Mouse (Mus musculus) midbrain, embryonic 11.5 days (tissue): ENCODE data around the gene Fam83f. TPM values are rescaled to one million over a fixed set of nuclear protein-coding genes. Genes with fewer than 3 reads are reported as not detected.

ENCODE experiments used
- ATAC-seq: fragments of 200-750 bp; cut with Nextera tagmentation; 2 replicates; pipeline ENCODE4 v1.8.0; 2017; ENCODE audit warnings: moderate TSS enrichment, moderate library complexity; ENCODE audit not compliant: low FRiP score
- DNase-seq: peaks from one replicate; pipeline ENCODE4 v3.0.0; 2015; ENCODE audit warnings: low spot score; ENCODE audit errors: missing footprints
- H3K27ac ChIP-seq: fragments of 300-500 bp; sonication (generic); 2 replicates; pipeline ENCODE4 v1.5.1; 2014; ENCODE audit warnings: low read depth, low read length
- H3K27me3 ChIP-seq: fragments of 300-500 bp; sonication (generic); 2 replicates; pipeline ENCODE4 v1.6.1; 2014; ENCODE audit warnings: mild to moderate bottlenecking, low read length, moderate library complexity, mixed read lengths; ENCODE audit not compliant: control insufficient read depth, insufficient read depth
- H3K36me3 ChIP-seq: fragments of 300-500 bp; sonication (generic); 2 replicates; pipeline ENCODE4 v1.6.1; 2014; ENCODE audit warnings: mild to moderate bottlenecking, low read length, moderate library complexity, mixed read lengths; ENCODE audit not compliant: control insufficient read depth, insufficient read depth
- H3K4me1 ChIP-seq: fragments of 300-500 bp; sonication (generic); 2 replicates; pipeline ENCODE4 v1.6.1; 2014; ENCODE audit warnings: low read length; ENCODE audit not compliant: control insufficient read depth, insufficient read depth
- H3K4me2 ChIP-seq: fragments of 300-500 bp; sonication (generic); 2 replicates; pipeline ENCODE4 v1.6.1; 2014; ENCODE audit warnings: mild to moderate bottlenecking, moderate library complexity
- H3K4me3 ChIP-seq: fragments of 300-500 bp; sonication (generic); 2 replicates; pipeline ENCODE4 v1.5.1; 2014; ENCODE audit warnings: low read depth, low read length
- H3K9ac ChIP-seq: fragments of 300-500 bp; sonication (generic); 2 replicates; pipeline ENCODE4 v1.6.1; 2014; ENCODE audit warnings: low read length
- H3K9me3 ChIP-seq: fragments of 300-500 bp; sonication (generic); 2 replicates; pipeline ENCODE4 v1.6.1; 2016; ENCODE audit warnings: low read length; ENCODE audit not compliant: control insufficient read depth
- WGBS: fragments of 180-500 bp; shearing (Covaris S2); extraction: QIAGEN DNeasy Blood & Tissue Kit; methylation state at CpG from one replicate; pipeline ENCODE4 v1.1.7; 2014; 5-methylcytosine and 5-hydroxymethylcytosine counted together
- polyA plus RNA-seq: library from polyadenylated mRNA; unstranded; fragments of >200 nt; fragmentation: Nextera tagmentation; extraction: Ambion mirVana; gene quantifications from 2 replicates; pipeline ENCODE4 v1.2.1, GENCODE M21; 2014

Gene Fam83f
- polyA plus RNA-seq, 1 experiment from 2014 or later = 0.16 TPM

- Histone ChIP-seq H3K9ac (no peak overlapping the region), H3K36me3 (no peaks in the 10 kb centered on the region), H3K27me3 (no peaks in the 10 kb centered on the region), H3K4me1 (peaks cover 17% of the 10 kb centered on the region), H3K27ac (no peak overlapping the region), H3K4me2 (no peak overlapping the region), H3K4me3 (no peak overlapping the region), H3K9me3 (no peaks in the 10 kb centered on the region)
- WGBS = 78% methylated on average over 4 of the region's 4 CpGs
- ATAC-seq (no peak), DNase-seq (no peak)
Measured at GRCm38 (mm10) chr15:80681466-80681881, 9.8 kb downstream of the Fam83f start.

- Histone ChIP-seq H3K27ac (no peak overlapping the region), H3K4me1 (peaks cover 17% of the 10 kb centered on the region), H3K9me3 (no peaks in the 10 kb centered on the region), H3K27me3 (no peaks in the 10 kb centered on the region), H3K9ac (no peak overlapping the region), H3K4me2 (no peak overlapping the region), H3K4me3 (no peak overlapping the region), H3K36me3 (no peaks in the 10 kb centered on the region)
- DNase-seq = peak; percentile 35
- ATAC-seq = no peak
- WGBS = 86% methylated on average over 8 of the region's 8 CpGs
Measured at GRCm38 (mm10) chr15:80682343-80682742, 10.7 kb downstream of the Fam83f start.

- H3K36me3 ChIP-seq = no peaks in the 10 kb centered on the region
- DNase-seq (peak; percentile 66), ATAC-seq (no peak)
- WGBS = 91% methylated on average over 6 of the region's 6 CpGs
- H3K9ac ChIP-seq = no peak overlapping the region
- peaks cover 17% of the 10 kb centered on the region for H3K4me1 ChIP-seq
- H3K4me3 ChIP-seq = no peak overlapping the region
- H3K4me2 ChIP-seq = no peak overlapping the region
- H3K9me3 ChIP-seq = no peaks in the 10 kb centered on the region
- no peak overlapping the region for H3K27ac ChIP-seq
- H3K27me3 ChIP-seq = no peaks in the 10 kb centered on the region
Measured at GRCm38 (mm10) chr15:80683151-80683550, 11.5 kb downstream of the Fam83f start.

DNA sequence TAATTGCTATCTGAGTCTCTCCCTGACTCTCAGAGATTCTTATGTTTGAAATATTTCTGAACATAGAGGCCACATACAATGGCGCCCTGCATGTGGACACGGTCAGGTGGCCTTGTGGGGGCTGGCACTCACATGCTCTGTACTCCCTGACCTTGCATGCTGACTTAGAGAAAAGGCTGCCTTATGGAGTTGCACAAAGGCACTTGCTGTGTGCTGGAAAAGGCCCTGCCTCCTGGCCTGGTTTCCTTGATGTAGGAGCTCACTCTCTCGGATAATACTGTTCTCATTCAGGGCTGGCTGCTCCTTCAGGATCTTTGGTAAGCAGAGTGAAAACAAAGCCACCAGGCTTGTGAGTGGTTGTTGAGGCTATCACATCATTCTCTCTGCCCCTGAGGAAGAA is 12.3 kb downstream of the Fam83f start:
- H3K4me1 ChIP-seq = peaks cover 17% of the 10 kb centered on the region
- no peaks in the 10 kb centered on the region for H3K27me3 ChIP-seq
- no peak for ATAC-seq
- H3K4me2 ChIP-seq = no peak overlapping the region
- H3K9me3 ChIP-seq = no peaks in the 10 kb centered on the region
- DNase-seq = no peak
- 0 out of 2 replicates have a peak overlapping the region, but pooled peaks have one; percentile 30 for H3K27ac ChIP-seq
- no peaks in the 10 kb centered on the region for H3K36me3 ChIP-seq
- H3K9ac ChIP-seq = no peak overlapping the region
- 46% methylated on average over 3 of the region's 3 CpGs for WGBS
- H3K4me3 ChIP-seq = no peak overlapping the region

- H3K27ac ChIP-seq = peak overlapping the region; percentile 35
- no peaks in the 10 kb centered on the region for H3K36me3 ChIP-seq
- no peak overlapping the region; the same call in 1 of the 2 replicates for H3K4me2 ChIP-seq
- 10% methylated on average over 8 of the region's 8 CpGs for WGBS
- H3K27me3 ChIP-seq = no peaks in the 10 kb centered on the region
- H3K9ac ChIP-seq = no peak overlapping the region
- H3K4me1 ChIP-seq = peaks cover 17% of the 10 kb centered on the region
- ATAC-seq = peak; percentile 24; the same call in 1 of the 2 replicates
- peak; percentile 86 for DNase-seq
- H3K4me3 ChIP-seq = no peak overlapping the region
- H3K9me3 ChIP-seq = no peaks in the 10 kb centered on the region
Measured at GRCm38 (mm10) chr15:80684786-80685602, 13.3 kb downstream of the Fam83f start.

- DNase-seq (peak; percentile 85), ATAC-seq (peak; percentile 55; the same call in 1 of the 2 replicates)
Measured at GRCm38 (mm10) chr15:80685603-80685895, 13.9 kb downstream of the Fam83f start.

GRCm38 (mm10) chr15:80688536-80688935 is 16.9 kb downstream of the Fam83f start:
- Histone ChIP-seq H3K36me3 (no peaks in the 10 kb centered on the region), H3K9ac (no peak overlapping the region), H3K9me3 (no peaks in the 10 kb centered on the region), H3K27me3 (no peaks in the 10 kb centered on the region), H3K4me2 (no peak overlapping the region), H3K4me1 (peaks cover 21% of the 10 kb centered on the region), H3K4me3 (no peak overlapping the region), H3K27ac (no peak overlapping the region)
- ATAC-seq = no peak
- peak; percentile 4 for DNase-seq
- 77% methylated on average over 7 of the region's 7 CpGs for WGBS

More at GRCm38 (mm10) chr15:80685603-80685895, 13.9 kb downstream of the Fam83f start:
- no peaks in the 10 kb centered on the region for H3K9me3 ChIP-seq
- no peak overlapping the region for H3K4me2 ChIP-seq
- H3K4me1 ChIP-seq = peaks cover 17% of the 10 kb centered on the region
- H3K27me3 ChIP-seq = no peaks in the 10 kb centered on the region
- no peak overlapping the region for H3K27ac ChIP-seq
- no peaks in the 10 kb centered on the region for H3K36me3 ChIP-seq
- no peak overlapping the region for H3K9ac ChIP-seq
- WGBS = 38% methylated on average over 7 of the region's 7 CpGs
- no peak overlapping the region for H3K4me3 ChIP-seq

- Histone ChIP-seq H3K4me2 (no peak overlapping the region), H3K9me3 (no peaks in the 10 kb centered on the region), H3K27me3 (no peaks in the 10 kb centered on the region), H3K4me1 (peaks cover 7% of the 10 kb centered on the region; the same call in 1 of the 2 replicates), H3K9ac (no peak overlapping the region), H3K36me3 (no peaks in the 10 kb centered on the region), H3K4me3 (no peak overlapping the region), H3K27ac (no peak overlapping the region)
- ATAC-seq (no peak), DNase-seq (no peak)
- WGBS = 19% methylated on average over 3 of the region's 3 CpGs
Measured at GRCm38 (mm10) chr15:80693492-80693891, 21.8 kb downstream of the Fam83f start.

GRCm38 (mm10) chr15:80694125-80694910 is 22.7 kb downstream of the Fam83f start:
- no peak overlapping the region for H3K4me3 ChIP-seq
- DNase-seq (peak; percentile 96), ATAC-seq (peak; percentile 38; the same call in 1 of the 2 replicates)
- no peaks in the 10 kb centered on the region for H3K27me3 ChIP-seq
- H3K4me2 ChIP-seq = no peak overlapping the region
- peaks cover 7% of the 10 kb centered on the region; the same call in 1 of the 2 replicates for H3K4me1 ChIP-seq
- WGBS = 23% methylated on average over 11 of the region's 11 CpGs
- no peak overlapping the region for H3K9ac ChIP-seq
- no peak overlapping the region for H3K27ac ChIP-seq
- H3K9me3 ChIP-seq = no peaks in the 10 kb centered on the region
- H3K36me3 ChIP-seq = no peaks in the 10 kb centered on the region
